Mouse (Mus musculus) lung, postnatal 0 days (tissue): ENCODE results near the gene Clip2.

Source experiments
- CTCF ChIP-seq: IDR thresholded peaks from 2 replicates; pipeline ENCODE4 v1.5.1; 2016; ENCODE audit warnings: antibody characterized with exemption, mild to moderate bottlenecking
- EP300 ChIP-seq: IDR thresholded peaks from 2 replicates; pipeline ENCODE4 v1.6.1; 2016; ENCODE audit warnings: antibody characterized with exemption, mild to moderate bottlenecking, control low read depth

DNA sequence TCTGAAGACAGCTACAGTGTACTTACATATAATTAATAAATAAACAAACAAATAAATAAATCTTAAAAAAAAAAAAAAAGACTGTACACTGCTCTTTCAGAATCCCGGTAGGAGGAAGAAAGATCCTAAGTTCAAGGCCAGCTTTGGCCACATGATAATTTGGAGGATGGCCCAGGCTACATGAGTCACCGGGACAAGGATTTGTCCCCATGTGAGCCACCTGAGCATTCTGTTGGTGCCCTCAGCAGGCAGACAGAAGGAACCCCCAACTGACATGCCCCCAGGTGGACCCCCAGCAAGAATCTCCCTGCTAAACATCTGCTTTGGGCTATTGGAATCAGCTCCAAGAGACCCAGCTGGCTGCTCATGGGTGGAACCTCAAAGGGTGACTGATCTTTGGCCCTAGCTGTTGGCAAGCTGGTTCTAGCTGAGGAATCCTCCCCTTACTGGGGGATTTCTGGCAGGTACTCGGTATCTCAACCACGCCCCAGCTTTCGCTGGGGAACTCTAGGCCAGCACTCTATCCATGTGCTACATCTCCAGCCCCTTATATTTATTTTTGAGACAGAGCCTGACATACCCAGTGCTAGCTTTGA is 1.8 kb upstream of the Clip2 start:
- no peak for TF ChIP-seq EP300
- TF ChIP-seq CTCF = no peak
